Mouse (Mus musculus): ENCODE data around the gene Enox2.

DNA sequence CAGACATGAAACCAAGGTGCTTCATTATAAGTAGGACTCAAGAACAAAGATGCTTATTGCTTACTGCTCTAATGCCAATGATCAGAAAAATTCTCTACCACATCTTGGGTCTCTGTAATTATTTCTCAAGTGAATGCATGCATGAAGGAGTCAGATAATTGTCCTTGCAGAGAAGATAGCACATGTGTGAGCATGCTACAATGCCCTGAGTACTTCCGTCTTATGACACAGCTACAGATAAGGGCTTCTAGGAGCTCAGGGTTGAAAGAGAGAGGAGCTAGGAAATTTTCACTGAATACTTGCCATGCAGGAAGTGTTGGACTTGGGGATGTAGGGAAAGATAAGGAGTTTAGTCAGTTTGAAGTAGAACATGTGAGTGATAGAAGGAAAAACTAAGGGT lies 285.2 kb downstream of the Enox2 start:
- TF ChIP-seq CTCF (IDR thresholded peaks at IDR 0.05; ENCODE audit: low read depth, low read length) (no peak), EP300 (IDR thresholded peaks at IDR 0.05; ENCODE audit: insufficient read depth, low read depth, low read length) (no peak)

All from ES-Bruce4 (cell line).